Mouse (Mus musculus) ES-Bruce4 (cell line): ENCODE data around the gene Cdhr1.

Experiments
- CTCF ChIP-seq: IDR thresholded peaks from one replicate; pipeline ENCODE4 v1.8.1; 2011; ENCODE audit warnings: low read depth, low read length
- EP300 ChIP-seq: IDR thresholded peaks from 2 replicates; pipeline ENCODE4 v1.6.1; 2011; ENCODE audit warnings: low read depth, low read length; ENCODE audit not compliant: insufficient read depth
- POLR2A ChIP-seq: IDR thresholded peaks from one replicate; pipeline ENCODE4 v1.8.1; 2011; ENCODE audit warnings: low read length; ENCODE audit not compliant: insufficient read depth

GRCm38 (mm10) chr14:37111371-37111770 lies 13.2 kb upstream of the Cdhr1 start:
- TF ChIP-seq EP300 (no peak), CTCF (no peak), POLR2A (no peak)
